Mouse (Mus musculus): ENCODE measurements around the gene Acss2.

The Acss2 gene

DNA sequence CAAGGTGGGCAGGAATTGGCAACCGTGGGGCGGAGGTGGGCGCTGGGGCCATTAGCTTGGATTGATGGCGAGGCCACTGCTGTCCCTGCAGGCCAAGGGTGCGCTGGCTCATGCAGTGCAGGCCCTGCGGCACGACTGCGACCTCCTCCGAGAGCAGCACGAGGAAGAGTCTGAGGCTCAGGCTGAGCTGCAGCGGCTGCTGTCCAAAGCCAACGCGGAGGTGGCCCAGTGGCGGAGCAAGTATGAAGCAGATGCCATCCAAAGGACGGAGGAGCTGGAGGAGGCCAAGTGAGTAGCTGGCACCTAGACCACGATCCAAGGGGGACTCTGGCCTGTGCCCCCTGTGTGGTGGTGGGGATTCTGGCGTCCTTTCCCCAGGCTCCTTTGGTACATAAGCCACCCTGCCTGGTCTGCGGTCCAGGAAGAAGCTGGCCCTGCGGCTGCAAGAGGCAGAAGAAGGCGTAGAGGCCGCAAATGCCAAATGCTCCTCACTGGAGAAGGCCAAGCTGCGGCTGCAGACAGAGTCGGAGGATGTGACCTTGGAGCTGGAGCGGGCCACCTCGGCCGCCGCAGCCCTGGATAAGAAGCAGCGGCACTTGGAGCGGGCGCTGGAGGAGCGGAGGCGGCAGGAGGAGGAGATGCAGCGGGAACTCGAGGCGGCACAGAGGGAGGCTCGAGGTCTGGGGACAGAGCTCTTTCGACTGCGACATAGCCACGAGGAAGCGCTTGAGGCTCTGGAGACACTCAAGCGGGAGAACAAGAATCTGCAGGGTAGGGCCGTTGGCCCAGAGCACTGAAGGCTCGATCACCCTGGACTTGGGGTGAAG is 113.1 kb downstream of the Acss2 start:
- 61% methylated on average over 43 of the region's 43 CpGs for WGBS

DNA sequence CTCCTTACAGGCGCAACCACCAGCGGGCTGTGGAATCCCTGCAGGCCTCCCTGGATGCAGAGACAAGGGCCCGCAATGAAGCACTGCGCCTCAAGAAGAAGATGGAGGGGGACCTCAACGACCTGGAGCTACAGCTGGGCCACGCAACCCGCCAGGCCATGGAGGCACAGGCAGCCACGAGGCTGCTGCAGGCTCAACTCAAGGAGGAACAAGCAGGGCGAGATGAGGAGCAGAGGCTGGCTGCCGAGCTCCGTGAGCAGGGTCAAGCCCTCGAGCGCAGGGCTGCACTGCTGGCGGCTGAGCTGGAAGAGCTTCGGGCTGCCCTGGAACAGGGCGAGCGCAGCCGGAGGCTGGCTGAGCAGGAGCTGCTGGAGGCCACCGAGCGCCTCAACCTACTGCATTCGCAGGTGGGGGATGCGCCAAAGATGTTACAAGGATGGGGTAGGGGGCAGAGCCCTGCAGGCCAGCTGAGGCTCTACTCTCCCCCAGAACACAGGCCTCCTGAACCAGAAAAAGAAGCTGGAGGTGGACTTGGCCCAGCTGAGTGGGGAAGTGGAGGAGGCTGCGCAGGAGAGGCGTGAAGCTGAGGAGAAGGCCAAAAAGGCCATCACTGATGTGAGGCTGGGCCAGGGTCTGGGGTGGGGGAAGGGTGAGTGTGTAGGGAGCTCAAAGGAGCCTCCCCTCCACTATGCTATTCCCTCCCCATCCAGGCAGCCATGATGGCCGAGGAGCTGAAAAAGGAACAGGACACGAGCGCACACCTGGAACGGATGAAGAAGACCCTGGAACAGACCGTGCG is 114.6 kb downstream of the Acss2 start:
- 73% methylated on average over 30 of the region's 30 CpGs for WGBS

DNA sequence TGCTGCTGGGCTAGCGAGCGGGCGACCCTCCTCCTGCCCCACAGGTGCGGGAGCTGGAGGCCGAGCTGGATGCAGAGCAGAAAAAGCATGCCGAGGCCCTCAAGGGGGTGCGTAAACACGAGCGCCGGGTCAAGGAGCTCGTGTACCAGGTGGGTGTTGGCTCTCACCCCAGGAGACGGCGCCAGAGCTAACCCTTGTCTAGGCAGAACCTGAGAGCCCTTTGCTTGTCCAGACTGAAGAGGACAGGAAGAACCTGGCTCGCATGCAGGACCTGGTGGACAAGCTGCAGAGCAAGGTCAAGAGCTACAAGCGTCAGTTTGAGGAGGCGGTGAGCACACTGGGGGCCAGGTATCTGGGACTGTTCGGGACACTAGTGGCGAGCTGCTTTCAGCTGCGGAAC is 115.4 kb downstream of the Acss2 start:
- 82% methylated on average over 19 of the region's 19 CpGs for WGBS

DNA sequence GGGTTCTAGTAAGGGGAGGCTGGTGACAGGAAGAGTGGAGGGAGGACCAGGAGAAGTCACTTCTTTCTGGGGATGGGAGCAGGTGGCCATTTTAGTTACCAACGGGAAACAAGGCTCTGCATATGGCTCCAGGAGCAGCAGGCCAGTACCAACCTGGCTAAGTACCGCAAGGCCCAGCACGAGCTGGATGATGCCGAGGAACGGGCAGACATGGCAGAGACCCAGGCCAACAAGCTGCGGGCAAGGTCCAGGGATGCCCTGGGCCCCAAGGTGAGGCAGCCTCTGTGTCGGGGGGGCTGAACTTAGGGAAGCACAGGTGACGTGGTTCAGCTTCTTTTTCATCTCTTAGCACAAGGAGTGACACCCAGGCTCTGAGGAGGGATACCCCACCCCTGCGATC is 116.0 kb downstream of the Acss2 start:
- WGBS: 91% methylated on average over 9 of the region's 9 CpGs

DNA sequence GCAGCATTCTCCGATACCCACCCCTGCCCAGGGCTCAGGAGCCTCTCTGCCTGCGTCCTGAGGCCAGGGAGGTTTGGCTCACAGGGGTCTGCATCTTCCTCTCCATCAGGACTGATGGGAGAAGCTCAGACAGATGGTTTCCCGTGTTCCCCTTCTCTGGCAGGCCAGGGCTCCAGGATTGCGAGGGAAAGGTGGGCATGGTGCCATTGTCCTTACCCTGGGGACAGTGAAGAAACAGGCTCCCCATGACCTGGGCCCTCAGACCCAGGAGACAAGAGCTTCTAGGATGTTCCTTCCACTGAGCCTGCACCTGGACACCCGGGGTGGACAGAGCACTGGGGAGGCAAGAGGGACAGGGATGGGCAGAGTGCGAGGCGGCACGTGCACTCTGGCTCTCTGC is 116.8 kb downstream of the Acss2 start:
- WGBS: 78% methylated on average over 8 of the region's 8 CpGs

Measured in cerebral cortex, adult 2 months (tissue).